Mouse (Mus musculus): ENCODE data around the gene Olfr1350.
"Not testable (repeated sequence)": the region's sequence is repeated elsewhere in the genome, so short reads cannot be mapped to it uniquely, and the experiment has no call there.

The Olfr1350 gene

GRCm38 (mm10) chr7:6564541-6564940 lies at the start of gene Olfr1350:
Gene Olfr1350 (plus strand): TSS chr7:6564841.
- no peak for DNase-seq

GRCm38 (mm10) chr7:6521666-6522065 lies 43.0 kb upstream of the Olfr1350 start:
- DNase-seq: no peak

GRCm38 (mm10) chr7:6522850-6523249 lies 41.8 kb upstream of the Olfr1350 start, which contains the start of gene Olfr1349:
Gene Olfr1349 (minus strand): TSS chr7:6522950.
- no peak for DNase-seq

- DNase-seq: no peak
These were observed 39.6 kb upstream of the Olfr1350 start for GRCm38 (mm10) chr7:6525001-6525400.

GRCm38 (mm10) chr7:6526141-6526540 lies 38.5 kb upstream of the Olfr1350 start:
- peak; percentile 4 for DNase-seq

GRCm38 (mm10) chr7:6586096-6586759 lies 21.6 kb downstream of the Olfr1350 start:
- peak; percentile 40 for DNase-seq

DNA sequence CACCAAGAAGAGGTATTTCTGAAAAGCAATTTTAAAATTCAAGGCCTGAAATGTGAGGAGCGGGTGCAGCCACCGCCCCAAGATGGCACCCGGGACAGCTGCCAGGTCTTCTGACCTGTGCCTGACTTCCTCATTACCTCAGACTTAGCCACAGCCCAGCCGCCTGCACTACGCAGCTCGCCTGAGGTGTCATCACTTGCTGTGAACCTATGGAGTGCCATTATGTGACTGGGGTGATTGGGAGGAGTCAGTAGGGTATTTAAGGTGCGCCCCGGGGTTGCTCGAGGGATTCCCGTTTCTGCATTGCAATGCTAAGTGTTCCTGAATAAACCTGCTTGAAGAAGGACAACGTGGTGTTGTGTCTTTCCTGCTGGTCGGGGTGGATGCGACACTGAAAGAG lies 24.1 kb downstream of the Olfr1350 start:
- DNase-seq: not testable (repeated sequence)

- no peak for DNase-seq
These were observed 38.7 kb downstream of the Olfr1350 start for GRCm38 (mm10) chr7:6603331-6603730.

All from embryo, embryonic 11 days (tissue).